Mouse (Mus musculus): ENCODE measurements around the gene Dcaf6.

DNA sequence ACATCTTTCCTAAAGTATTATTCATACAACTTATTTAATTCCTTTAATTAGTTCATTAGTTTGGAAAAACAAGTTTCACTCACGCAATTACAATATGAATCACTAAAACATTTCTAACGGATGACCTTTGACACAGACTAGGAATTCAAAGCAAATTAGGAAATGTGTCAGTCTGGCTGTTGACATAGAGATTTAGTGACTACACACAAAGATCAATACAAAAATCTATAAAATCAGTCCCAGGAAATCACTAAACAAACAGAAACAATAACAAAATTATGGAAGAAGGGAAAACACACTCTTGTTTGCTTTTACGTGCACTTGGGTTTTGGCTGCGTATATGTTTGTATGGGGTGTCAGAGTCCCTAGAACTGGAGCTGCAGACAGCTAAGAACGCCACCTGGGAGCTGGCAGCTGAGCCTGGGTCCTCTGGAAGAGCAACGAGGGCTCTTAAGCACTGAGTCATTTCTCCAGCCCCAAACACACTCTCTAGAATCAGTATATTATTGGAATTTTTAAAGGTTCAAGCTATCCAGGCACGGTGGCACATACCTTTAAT lies 38.8 kb downstream of the Dcaf6 start:
- TF ChIP-seq POLR2A (IDR thresholded peaks at IDR 0.05; ENCODE audit: low read depth, low read length) (no peak), CTCF (IDR thresholded peaks at IDR 0.05; ENCODE audit: borderline replicate concordance, insufficient read depth, low read length) (no peak)

All from embryonic fibroblast, embryonic 13.5 days (primary cell).